Mouse (Mus musculus): ENCODE results near the gene Atp11a.

DNA sequence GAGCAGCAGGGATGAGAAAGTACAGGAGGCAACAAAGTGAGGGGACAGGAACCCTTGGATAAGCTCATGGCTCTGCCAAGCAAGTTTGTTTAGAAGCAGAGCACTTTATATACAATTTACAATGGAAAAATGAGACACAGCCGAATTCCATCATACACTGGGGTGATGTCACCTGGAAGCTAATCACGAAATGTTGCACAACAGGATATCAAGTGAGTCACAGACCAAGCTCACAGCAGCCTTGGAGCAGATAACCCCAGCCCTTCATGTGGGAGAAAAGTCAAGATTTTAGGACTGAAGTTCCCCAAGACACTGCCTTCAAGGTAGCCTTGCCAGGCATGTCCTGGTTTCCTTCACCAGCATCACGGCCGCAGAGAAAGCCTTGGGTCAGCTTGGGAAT lies 22.7 kb downstream of the Atp11a start:
- 0 out of 2 replicates have a peak, but pooled peaks have one; percentile 32 for TF ChIP-seq GATA1 (IDR thresholded peaks at IDR 0.05; ENCODE audit: low read depth, low read length)
- no peak for TF ChIP-seq ZNF384 (IDR thresholded peaks at IDR 0.05; ENCODE audit: low read depth, low read length)
- no peak for TF ChIP-seq POLR2A (IDR thresholded peaks at IDR 0.05; ENCODE audit: control insufficient read depth in 1 of 2, insufficient read depth in 1 of 2, low read depth in 1 of 2, low read length in 2 of 2, poor library complexity in 1 of 2)
- no peak for TF ChIP-seq SIN3A (IDR thresholded peaks at IDR 0.05; ENCODE audit: low read length)
- TF ChIP-seq CTCF (IDR thresholded peaks at IDR 0.05 in 2 of 3, conservative IDR thresholded peaks at IDR 0.05 in 1 of 3; ENCODE audit: control insufficient read depth in 1 of 3, insufficient read depth in 1 of 3, low read depth in 2 of 3, low read length in 3 of 3, poor library complexity in 1 of 3, severe bottlenecking in 1 of 3), result no peak
- no peak for TF ChIP-seq RAD21 (IDR thresholded peaks at IDR 0.05; ENCODE audit: low read depth, low read length)
